Mouse (Mus musculus) liver, embryonic 14.5 days (tissue): ENCODE data around the gene Egfem1.

ENCODE experiments used
- CTCF ChIP-seq: IDR thresholded peaks from 2 replicates; pipeline ENCODE4 v1.5.1; 2016; ENCODE audit warnings: antibody characterized with exemption, low read depth, control low read depth
- EP300 ChIP-seq: IDR thresholded peaks from 2 replicates; pipeline ENCODE4 v1.6.1; 2016; ENCODE audit warnings: antibody characterized with exemption, low read depth

DNA sequence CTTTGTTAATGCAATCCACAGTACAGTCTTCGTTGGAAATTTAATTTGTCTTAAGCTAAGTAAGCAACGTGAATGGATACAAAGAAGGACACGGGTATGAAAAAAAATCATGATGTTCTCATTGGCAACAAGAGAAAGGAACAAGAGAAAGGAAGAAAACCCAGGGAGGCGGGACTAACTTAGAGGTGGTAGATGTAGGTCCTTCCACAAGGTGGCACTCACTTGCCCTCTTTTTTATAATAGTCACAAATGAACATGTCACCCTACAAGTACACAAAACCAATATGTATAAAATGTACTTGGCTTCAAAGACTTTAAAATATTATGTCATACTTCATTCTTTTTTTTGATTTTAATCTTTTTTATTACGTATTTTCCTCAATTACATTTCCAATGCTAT, 288.7 kb downstream of the Egfem1 start:
- no peak for TF ChIP-seq EP300
- no peak for TF ChIP-seq CTCF
